Mouse (Mus musculus) kidney, embryonic 14.5 days (tissue): Measurements from ENCODE around the gene Sdk1. TPM values are rescaled to one million over a fixed set of nuclear protein-coding genes. Genes with fewer than 3 reads are reported as not detected.

Source experiments
- ATAC-seq: fragments of 200-750 bp; cut with Nextera tagmentation; 2 replicates; pipeline ENCODE4 v1.8.0; 2017; ENCODE audit warnings: moderate number of reproducible peaks, mild to moderate bottlenecking, moderate TSS enrichment, moderate library complexity; ENCODE audit not compliant: low FRiP score, low TSS enrichment
- H3K27ac ChIP-seq: fragments of 300-500 bp; sonication (generic); 2 replicates; pipeline ENCODE4 v1.5.1; 2014; ENCODE audit warnings: low read depth, mild to moderate bottlenecking, low read length, moderate library complexity, mixed read lengths
- H3K27me3 ChIP-seq: fragments of 300-500 bp; sonication (generic); 2 replicates; pipeline ENCODE4 v1.6.1; 2014; ENCODE audit warnings: mild to moderate bottlenecking, low read length; ENCODE audit not compliant: control insufficient read depth, insufficient read depth
- H3K36me3 ChIP-seq: fragments of 300-500 bp; sonication (generic); 2 replicates; pipeline ENCODE4 v1.6.1; 2014; ENCODE audit warnings: low read length, mixed read lengths; ENCODE audit not compliant: control insufficient read depth, insufficient read depth
- H3K4me1 ChIP-seq: fragments of 300-500 bp; sonication (generic); 2 replicates; pipeline ENCODE4 v1.6.1; 2014; ENCODE audit warnings: low read length, mixed read lengths; ENCODE audit not compliant: control insufficient read depth, insufficient read depth
- H3K4me2 ChIP-seq: fragments of 300-500 bp; sonication (generic); replicated peaks from 2 replicates; pipeline ENCODE4 v1.6.1; 2014; ENCODE audit warnings: low read depth, mild to moderate bottlenecking, low read length
- H3K4me3 ChIP-seq: fragments of 300-500 bp; sonication (generic); 2 replicates; pipeline ENCODE4 v1.5.1; 2014; ENCODE audit warnings: mild to moderate bottlenecking, low read length
- H3K9ac ChIP-seq: fragments of 300-500 bp; sonication (generic); 2 replicates; pipeline ENCODE4 v1.6.1; 2014; ENCODE audit warnings: low read depth, mild to moderate bottlenecking, low read length, moderate library complexity
- H3K9me3 ChIP-seq: fragments of 300-500 bp; sonication (generic); 2 replicates; pipeline ENCODE4 v1.6.1; 2016; ENCODE audit warnings: low read length; ENCODE audit not compliant: control insufficient read depth
- WGBS: fragments of 180-500 bp; shearing (Covaris S2); extraction: QIAGEN DNeasy Blood & Tissue Kit; methylation state at CpG from one replicate; pipeline ENCODE4 v1.1.7; 2014; 5-methylcytosine and 5-hydroxymethylcytosine counted together
- polyA plus RNA-seq: library from polyadenylated mRNA; unstranded; fragments of >200 nt; fragmentation: Nextera tagmentation; extraction: Ambion mirVana; gene quantifications from 2 replicates; pipeline ENCODE4 v1.2.1, GENCODE M21; 2014

Gene Sdk1
- polyA plus RNA-seq, 1 experiment from 2014 or later, result 2.6 TPM

- Histone ChIP-seq H3K9ac (no peak overlapping the region), H3K9me3 (peaks cover 11% of the 10 kb centered on the region), H3K4me1 (no peaks in the 10 kb centered on the region), H3K27ac (no peak overlapping the region), H3K4me3 (no peak overlapping the region), H3K27me3 (no peaks in the 10 kb centered on the region), H3K4me2 (no peak overlapping the region), H3K36me3 (no peaks in the 10 kb centered on the region)
- ATAC-seq, result no peak
- WGBS, result 96% methylated on average over 2 of the region's 2 CpGs
These were observed 1001.8 kb downstream of the Sdk1 start for GRCm38 (mm10) chr5:142243069-142243468.

DNA sequence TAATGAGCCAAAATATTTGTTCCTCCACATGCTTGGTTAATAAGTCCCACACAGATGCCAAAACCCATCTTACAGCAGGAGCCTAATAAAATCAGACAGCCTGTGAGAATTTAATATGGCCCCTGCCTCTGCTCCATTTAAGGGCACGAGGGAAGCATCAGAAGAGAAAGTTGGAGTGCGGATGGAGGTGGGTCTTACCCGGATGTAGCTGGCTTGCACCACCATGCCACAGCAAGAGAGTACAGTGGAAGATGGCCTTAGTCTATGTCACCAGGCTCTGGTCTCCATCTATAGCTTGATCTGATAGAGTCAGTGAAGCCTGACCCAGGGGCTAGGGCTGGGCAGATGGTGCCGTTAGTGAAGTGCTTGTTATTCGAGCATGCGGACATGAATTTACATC, 1014.9 kb downstream of the Sdk1 start:
- H3K9me3 ChIP-seq, result no peaks in the 10 kb centered on the region
- no peak overlapping the region for H3K4me3 ChIP-seq
- ATAC-seq, result no peak
- WGBS, result 63% methylated on average over 6 of the region's 6 CpGs
- H3K9ac ChIP-seq, result no peak overlapping the region
- no peaks in the 10 kb centered on the region for H3K36me3 ChIP-seq
- H3K4me2 ChIP-seq, result no peak overlapping the region
- no peaks in the 10 kb centered on the region for H3K4me1 ChIP-seq
- H3K27ac ChIP-seq, result no peak overlapping the region
- H3K27me3 ChIP-seq, result no peaks in the 10 kb centered on the region

DNA sequence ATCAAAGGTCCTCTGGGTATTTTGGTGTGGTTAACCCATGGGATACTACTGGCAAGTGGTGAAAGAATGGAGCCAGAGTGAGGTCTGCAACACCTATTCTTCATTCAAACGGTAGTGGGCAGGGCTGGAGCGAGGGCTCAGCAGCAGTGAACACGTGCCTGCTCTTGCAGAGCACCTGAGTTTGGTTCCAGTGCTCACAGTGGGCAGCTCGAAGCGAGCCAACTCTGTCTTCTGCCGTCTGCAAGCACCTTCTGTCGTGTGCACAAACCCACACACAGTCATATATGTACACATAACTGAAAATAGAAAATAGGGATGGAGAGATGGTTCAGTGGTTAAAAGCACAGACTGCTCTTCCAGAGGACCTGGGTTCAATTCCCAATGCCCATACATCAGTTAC, 1017.4 kb downstream of the Sdk1 start:
- no peak for ATAC-seq
- Histone ChIP-seq H3K4me2 (no peak overlapping the region), H3K9ac (no peak overlapping the region), H3K27ac (no peak overlapping the region), H3K4me3 (no peak overlapping the region), H3K27me3 (no peaks in the 10 kb centered on the region), H3K9me3 (no peaks in the 10 kb centered on the region), H3K4me1 (no peaks in the 10 kb centered on the region), H3K36me3 (no peaks in the 10 kb centered on the region)
- 84% methylated on average over 7 of the region's 7 CpGs for WGBS

DNA sequence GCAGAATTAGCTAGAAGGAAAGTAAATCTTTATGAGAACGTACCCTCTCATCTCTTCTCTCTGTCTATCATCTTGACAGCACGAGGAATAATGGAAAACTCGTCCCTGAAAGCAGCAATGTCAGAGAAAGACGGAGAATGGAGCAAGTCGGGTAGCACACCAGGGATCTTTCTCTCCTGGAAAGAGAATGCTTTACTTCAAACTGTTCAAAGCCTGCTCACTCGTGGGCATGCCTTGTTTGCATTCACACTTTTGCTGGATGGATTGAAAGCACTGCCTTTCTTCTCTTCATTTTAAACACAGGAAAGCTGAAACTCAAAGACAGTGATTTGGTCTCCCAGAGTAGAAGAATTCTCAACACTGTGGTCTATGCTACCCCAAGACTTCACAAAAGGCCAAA, 1020.8 kb downstream of the Sdk1 start:
- Histone ChIP-seq H3K36me3 (no peaks in the 10 kb centered on the region), H3K27me3 (no peaks in the 10 kb centered on the region), H3K9ac (no peak overlapping the region), H3K9me3 (0 out of 2 replicates have a peak, but pooled peaks cover 4% of the 10 kb centered on the region), H3K4me3 (no peak overlapping the region), H3K27ac (no peak overlapping the region), H3K4me2 (no peak overlapping the region), H3K4me1 (no peaks in the 10 kb centered on the region)
- WGBS, result 69% methylated on average over 6 of the region's 6 CpGs
- ATAC-seq, result no peak

Other genes with a start within 250 kb of the Sdk1 start
- gene Card11, start 240.9 kb upstream of the Sdk1 start, polyA plus RNA-seq, result 0.19 and 0.20 TPM in 2 replicates